Mouse (Mus musculus) heart, adult 18-20 months (tissue): ENCODE data around the gene Wdr92. TPM values are rescaled to one million over a fixed set of nuclear protein-coding genes. Genes with fewer than 3 reads are reported as not detected.
A peak's percentile ranks its signal among the peaks of the same experiment; 100 is the strongest.

ENCODE experiments used
- DNase-seq, 2 experiments: peaks; one replicate each; pipeline ENCODE4 v3.0.0; 2021 to 2022; ENCODE audit warnings: mixed read lengths in 1 of 2
- long read RNA-seq, 2 experiments: library from polyadenylated mRNA; stranded (forward); transcript quantifications; one replicate each; pipeline ENCODE4 v2.0.0; 2021
- total RNA-seq, 2 experiments: library from RNA; stranded (reverse); gene quantifications; 2 replicates each; pipeline ENCODE4 v1.2.3; 2021

Gene Wdr92
- 10 to 100 TPM; 11.1 to 11.7 TPM for total RNA-seq
- long read RNA-seq, experiment 1, transcript Wdr92-201 (8 exons, 2,002 nt): major isoform, 12 of 30 reads
- long read RNA-seq, experiment 1, partial matches to known transcripts: 0 of 30 reads
- long read RNA-seq, experiment 1, other reads (novel, unspliced or antisense): 18 of 30 reads
- long read RNA-seq, experiment 2, transcript Wdr92-201 (8 exons, 2,002 nt): major isoform, 6 of 8 reads
- long read RNA-seq, experiment 2, partial matches to known transcripts: 0 of 8 reads
- long read RNA-seq, experiment 2, other reads (novel, unspliced or antisense): 2 of 8 reads

DNA sequence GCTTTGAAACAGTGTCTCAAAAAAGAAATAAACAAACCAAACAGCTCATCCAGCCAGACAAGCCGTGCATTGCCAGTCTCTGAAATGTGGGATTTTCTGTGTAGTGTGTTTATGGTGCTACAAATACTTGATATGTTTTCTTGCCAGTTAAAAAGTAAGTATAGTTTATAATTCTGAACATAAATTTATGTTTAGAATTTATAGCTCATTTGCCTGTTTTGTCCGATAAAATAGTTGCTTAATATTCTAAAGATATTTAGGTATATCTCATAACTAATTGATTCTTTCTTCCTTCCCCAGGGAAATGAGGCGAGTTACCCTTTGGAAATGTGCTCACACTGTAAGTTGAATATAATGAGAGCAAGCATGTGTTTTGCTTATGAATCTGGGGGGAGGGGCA is at the start of gene Wdr92:
Wdr92 (plus strand) TSS at position 301 of the 400 bp plus-strand sequence.
- DNase-seq: no peak

DNA sequence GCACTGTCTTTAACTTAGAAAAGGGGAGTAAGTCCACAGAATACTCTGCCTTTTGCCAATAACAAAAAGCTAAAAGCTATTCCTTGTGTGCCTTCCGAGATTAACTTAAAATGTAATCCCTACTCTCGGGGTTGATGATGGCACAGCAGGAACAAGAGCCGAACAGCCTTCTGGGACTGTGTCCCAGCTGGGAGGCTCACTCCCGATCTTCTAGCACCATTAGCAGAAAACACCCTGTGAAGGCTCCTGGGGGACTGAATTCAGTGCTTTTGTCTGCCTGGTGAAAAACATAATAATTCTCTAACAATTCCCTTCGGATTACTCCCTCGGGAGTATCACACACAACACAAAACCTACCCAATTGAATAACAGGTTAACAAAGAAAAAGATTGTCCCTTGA is 46.3 kb upstream of the Wdr92 start:
- no peak for DNase-seq

DNA sequence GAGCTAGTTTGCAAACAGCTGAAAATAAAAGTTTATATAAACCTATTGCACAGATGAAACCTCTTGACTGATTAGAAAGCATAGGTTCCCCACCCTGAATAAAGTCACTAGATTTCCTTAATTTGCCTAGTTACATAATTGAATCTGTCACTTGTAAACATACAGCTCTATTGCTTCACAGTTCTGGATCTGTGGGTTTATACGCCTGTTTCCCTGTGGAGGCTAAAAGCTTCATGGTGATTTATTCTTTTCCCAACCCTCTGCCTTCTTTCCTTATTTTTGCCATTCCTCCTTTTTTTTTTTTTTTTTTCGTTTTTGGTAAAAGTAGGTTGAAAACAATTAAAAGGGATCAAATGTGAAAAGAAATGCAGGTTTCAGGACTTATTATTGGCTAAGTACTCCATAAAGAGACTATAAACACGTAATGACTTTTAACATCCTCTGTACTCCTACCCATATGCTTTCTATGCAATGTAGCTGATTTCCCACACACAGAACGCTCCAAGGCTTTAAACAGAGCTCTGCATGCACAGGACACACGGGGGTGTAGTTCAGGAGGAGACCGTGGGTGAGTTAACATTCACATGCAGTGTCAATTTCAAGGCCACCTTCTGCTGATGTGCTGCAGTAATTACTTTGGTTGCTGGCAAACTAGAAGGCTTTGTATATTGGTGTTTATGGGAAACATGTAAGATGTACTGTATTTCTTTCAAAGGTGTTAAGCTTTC is 43.4 kb upstream of the Wdr92 start:
- no peak for DNase-seq

- DNase-seq: peak; percentile 97 to 98
These were observed 22.8 kb upstream of the Wdr92 start, which contains the start of gene Ppp3r1 for GRCm38 (mm10) chr11:17158858-17159737. Gene Ppp3r1, plus strand, starts transcription at chr11:17159263.

GRCm38 (mm10) chr11:17159738-17160241 is 22.1 kb upstream of the Wdr92 start:
- peak; percentile 39 to 75 for DNase-seq

DNA sequence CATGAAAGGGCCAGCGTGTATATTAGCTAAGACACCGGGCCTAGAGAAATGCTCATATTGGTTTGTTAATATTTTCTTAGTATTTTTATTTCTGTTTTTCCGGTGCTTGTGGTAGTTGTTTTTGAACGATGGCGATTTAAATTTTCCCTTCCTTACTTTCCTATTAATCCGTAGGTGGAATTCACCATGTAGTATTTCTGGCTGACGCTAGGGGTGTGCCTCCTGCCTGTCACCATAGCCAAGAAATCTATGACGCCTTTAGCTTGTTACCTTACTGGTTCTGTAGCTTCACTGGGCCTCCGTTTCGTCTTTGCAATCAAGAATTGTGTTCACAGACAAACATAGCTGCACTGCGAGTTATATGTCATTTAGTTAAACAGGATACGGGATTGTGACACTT is 21.7 kb upstream of the Wdr92 start:
- peak; percentile 70 to 72 for DNase-seq

DNA sequence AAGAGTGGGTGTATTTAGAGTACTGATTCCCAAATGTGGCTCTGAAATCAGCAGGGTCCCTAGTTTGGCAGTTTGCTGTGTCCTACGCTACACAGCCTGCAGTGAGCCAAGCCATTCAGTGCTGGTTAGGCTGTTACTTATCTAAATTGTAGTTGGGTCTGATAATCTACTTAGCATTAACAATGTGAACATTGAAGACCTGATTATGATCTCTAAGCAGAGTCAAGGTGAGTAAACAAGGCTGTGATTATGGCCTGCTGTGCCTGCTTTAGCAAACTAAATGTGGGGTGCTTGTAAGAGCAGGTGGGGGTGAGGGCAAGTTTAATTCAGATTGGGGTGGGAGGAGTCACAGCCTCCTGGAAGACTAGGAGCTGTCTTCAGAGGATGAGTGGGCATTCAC is 18.0 kb upstream of the Wdr92 start:
- DNase-seq: no peak

- DNase-seq: no peak
These were observed 15.3 kb upstream of the Wdr92 start for GRCm38 (mm10) chr11:17166627-17167026.

- no peak for DNase-seq
These were observed 12.6 kb upstream of the Wdr92 start for GRCm38 (mm10) chr11:17169262-17169661.

DNA sequence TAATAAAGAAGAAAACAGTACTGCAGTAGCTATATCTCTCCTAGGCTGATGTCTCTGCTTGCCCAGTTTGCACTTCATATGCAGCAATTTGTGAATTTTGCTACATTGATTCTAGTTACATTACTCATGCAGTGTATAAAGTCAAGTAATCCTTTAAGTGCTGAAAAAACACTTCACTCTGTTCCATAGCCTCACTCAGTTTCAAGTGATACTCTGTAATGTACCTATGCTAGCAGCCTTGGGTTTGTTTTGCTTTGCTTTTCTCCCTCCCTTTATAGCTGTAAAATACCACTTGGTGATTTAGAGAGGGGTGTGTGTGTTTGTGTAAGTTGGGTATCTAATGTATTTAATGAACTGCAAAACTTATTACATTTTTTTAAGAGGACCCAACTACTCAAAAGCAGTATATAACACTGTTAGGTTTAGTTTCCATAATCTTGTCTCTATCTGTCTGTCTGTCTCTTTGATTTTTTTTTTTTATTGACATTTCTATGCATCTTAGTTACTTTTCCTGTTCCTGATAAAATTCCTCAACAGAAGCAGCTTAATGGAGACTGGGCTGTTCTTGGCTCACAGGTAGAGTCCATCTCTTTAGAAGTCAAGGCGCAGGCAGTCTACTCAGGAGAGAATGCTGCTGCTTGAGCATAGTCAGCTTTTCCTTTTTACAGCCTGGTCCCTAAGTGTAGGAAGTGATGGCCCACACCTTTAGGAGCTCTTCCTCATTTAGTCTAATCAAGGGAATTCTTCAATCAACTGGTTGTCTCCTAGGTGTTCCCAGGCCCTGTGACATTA is 10.8 kb upstream of the Wdr92 start:
- DNase-seq: no peak

DNA sequence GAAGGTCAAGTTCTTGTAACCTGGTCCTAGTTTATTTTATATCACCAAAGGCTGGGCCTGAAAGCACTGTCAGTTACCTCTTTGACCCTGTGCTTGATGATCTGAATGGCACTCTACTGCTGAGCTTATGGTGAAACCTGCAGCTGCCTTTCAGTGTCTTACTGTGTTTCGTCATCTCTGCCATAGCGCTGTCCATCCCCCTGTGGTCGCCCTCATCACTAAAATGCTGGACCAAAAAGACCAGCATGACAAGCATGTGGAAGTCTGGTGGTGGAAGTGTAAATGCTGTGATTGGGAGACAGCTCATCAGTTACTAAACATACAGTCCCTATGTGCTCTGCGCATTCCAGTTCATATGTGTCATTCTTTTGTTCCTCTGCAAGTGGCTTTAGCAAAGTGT is 9.6 kb upstream of the Wdr92 start:
- DNase-seq: no peak

DNA sequence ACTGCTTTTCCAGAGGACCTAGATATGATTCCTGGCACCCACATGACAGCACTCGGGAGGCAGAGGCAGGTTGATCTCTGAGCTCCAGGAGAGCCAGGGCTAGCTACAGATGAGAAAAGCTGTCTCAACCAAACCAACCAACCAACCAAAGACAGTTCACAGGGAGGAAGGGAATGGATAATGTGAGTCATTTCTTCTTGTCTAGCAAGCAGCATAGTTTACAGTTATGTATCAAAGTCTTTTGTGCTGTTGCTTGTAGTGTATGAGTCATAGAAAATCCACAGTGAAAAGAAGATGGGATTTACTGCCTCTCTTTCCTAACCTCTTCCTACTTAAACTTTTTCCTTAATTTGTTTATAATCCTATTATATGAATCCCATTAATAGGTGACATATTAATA is 5.3 kb upstream of the Wdr92 start:
- no peak for DNase-seq

GRCm38 (mm10) chr11:17180753-17181152 is 1.2 kb upstream of the Wdr92 start:
- no peak for DNase-seq

DNA sequence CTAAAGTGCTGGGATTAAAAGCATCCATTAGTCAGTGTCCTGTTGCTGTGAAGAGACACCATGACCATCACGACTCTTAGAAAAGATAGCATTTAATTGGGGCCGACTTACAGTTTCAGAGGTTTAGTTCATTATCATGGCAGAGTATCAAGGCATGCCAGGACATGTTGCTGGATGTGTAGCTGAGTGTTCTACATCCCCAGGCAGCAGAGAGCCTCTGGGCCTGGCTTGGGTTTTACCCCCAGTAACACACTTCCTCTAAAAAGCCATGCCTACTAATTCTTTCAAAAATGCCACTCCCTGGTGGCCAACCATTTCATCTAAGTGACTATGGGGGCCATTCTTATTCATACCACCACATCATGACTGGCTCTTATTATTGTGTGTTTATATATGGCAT is 1.3 kb downstream of the Wdr92 start:
- DNase-seq: no peak

GRCm38 (mm10) chr11:17187649-17188048 is 5.7 kb downstream of the Wdr92 start:
- no peak for DNase-seq

GRCm38 (mm10) chr11:17188786-17189185 is 6.9 kb downstream of the Wdr92 start:
- DNase-seq: no peak

- DNase-seq: no peak
These were observed 10.4 kb downstream of the Wdr92 start for GRCm38 (mm10) chr11:17192151-17192844.

DNA sequence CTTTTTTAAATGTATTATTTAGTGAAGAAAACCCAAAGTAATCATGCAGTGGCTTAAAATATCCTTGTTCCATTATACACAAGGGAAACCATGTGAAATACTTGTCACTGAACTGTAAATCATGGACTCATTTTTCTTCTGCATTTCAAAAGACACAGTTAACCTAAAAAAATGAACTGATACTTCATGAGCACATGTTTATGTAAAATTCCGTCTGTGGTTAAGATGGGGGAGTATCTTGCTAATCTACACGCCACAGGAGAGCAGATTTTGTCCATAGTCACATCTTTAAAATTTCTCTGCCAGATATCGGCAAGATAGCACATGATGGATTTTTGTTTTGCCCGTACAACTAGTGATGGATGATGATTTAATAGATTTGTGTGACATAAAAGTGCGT is 17.3 kb downstream of the Wdr92 start:
- no peak for DNase-seq

DNA sequence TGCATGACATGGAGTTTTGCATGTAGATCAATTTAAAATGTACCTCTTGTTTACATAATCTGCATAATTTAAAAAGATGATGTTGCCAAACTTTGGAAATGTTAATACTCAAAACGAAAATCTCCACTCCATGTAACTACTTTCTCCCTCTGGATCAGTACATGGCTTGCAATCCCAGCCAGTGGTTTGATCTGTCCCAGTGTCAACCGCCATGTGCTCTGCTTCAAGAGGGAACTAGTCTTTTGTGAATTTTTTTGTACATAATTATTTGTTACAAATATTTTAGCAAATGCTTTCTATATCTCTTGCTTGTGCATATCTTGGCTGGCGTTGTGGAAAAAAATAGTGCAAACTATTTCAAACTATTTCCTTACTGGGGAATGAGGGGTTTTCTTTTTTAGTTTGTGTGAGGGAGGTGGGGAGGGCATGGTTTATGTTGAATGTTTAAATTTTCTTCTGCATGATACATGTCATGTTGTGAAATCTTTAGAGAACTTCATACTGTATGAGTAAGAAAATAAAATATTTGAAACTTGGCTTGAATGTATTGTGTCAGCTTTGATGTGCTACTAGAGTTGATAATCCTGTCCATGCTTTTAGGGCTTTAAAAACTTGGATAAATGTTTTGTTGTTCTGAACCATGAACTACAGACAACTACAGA is 18.1 kb downstream of the Wdr92 start:
- no peak for DNase-seq

GRCm38 (mm10) chr11:17200936-17201335 is 19.0 kb downstream of the Wdr92 start:
- DNase-seq: no peak

GRCm38 (mm10) chr11:17202481-17202880 is 20.6 kb downstream of the Wdr92 start:
- no peak for DNase-seq
